Mouse (Mus musculus): Measurements from ENCODE around the gene Sbk1.
"Not testable (repeated sequence)": the region's sequence is repeated elsewhere in the genome, so short reads cannot be mapped to it uniquely, and the experiment has no call there.

Sbk1 gene

DNA sequence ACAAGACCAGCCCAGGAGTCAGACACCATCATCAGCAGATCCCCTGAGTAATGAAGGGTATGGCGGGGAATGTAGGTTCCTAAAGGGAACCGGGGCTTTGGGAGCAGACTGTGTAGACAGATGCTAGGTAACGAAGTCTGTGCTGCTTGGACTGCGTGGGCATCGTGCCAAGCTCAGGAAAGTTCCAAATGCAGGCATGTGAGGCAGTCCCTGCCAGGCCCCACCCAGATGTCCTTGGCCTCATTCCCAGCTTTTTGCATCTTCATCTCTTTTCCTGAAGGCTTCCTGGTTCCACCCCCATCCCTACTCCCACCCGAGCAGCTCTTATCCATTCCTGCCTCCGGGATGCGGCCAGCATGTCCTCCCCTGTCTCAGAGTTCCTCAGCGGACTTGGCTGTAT lies 6.5 kb upstream of the Sbk1 start:
- DNase-seq (ENCODE audit: low spot score in 2 of 2), result peak; percentile 21 to 54

DNA sequence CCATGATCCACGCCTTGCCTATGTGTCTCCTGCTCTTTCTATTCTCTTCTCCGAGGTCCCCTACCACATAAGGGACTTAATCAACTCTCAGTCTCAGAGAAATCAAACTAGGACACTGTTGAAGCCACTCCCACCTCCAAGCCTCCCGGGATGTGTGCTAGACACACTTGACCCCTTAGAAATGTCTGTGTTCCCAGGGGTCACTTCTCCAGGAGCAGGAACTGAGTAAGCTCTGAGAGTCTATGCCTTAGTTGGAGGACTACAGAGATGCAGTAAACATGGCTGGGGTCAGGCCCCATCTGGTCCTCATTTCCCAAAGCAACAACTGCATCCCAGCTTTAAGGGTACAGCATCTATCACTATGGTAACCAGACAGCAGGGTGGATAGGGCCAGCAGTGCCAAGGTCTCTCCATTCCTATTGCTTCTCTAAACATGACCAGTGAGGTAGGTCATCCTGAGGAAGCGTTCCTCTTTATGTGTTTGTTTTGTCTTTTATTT lies 6.0 kb upstream of the Sbk1 start:
- DNase-seq (ENCODE audit: low spot score in 2 of 2), result no peak

DNA sequence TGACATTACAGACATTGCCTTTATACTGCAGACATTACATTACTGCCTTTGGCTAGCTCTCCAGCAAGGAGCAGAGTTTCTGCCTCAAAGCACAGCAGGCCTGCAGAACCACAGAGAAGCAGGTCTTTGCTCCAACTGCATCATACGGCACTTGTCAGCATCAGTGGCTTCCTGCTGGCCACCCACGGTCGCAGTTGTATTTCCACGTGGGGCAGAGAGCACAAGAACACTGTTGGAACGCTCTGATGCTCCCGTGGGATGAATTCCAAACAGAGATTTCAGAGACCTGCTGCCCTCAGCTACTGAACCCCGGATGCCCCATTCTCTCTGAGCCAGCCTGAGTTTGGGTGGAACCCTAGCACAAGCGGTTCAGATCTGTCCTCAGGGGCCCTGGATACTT lies 4.8 kb upstream of the Sbk1 start:
- no peak for DNase-seq (ENCODE audit: low spot score in 2 of 2)

DNA sequence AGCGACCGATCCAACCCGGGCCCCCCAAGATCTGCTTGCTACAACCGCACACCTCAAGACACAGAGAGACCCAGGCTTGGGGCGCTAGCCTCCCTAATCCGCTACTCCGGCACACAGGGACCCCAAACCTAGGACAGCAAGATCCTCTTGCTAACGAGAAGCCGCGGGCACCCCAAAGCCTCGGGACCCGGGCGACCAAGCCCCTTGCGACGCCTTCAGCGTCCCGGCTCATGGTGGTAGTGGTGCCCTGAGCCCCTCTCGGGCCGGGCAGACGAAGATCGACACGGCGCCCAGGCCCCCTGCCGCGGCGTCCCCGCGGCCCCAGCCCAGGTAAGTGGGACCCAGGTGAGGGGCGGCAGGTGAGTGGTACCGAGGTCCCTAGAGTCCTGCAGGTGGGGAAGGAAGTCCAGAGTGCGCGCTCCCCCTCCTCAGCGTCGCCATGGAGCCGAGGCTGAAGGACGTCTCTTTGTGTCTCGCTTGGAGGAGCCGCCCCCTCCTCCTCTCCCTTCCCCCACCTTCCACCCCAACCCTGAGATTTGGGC lies 422 bp downstream of the Sbk1 start:
- peak in 1 of 2 experiments; percentile 13 for DNase-seq (ENCODE audit: low spot score in 2 of 2)

DNA sequence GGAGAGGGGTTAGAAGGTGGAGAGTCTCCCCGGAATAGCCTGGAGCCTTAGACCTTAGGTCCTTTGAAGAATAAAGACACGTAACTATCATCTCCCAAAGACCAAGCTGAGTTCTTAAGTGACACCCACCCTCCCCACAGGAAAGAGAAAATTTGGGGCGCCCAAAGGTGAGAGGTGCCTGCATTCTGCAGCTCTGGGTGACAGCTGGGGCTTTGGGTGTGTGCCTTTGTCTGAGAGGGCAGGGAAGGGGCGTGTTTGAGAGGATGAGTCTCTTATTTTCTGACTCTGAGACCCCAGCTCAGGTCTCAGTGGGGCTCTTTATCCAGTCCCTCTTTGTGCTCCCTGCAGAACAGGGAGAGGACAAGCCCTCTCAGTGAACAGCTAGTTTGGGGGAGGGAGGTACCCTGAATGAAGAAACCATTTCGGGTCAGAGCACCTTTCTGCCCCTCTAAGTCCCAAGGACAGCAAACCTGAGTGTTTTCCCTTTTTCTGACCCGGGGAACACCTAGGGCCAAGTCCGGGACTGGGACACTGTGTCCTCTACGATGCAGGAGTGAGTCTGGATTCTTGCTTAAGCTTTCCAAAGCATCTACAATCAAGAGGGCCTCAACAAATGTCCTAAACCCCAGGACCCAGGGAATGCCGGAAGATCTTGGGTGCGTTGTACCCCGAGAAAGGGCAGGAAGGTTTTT lies 1.1 kb downstream of the Sbk1 start:
- DNase-seq (ENCODE audit: low spot score in 2 of 2), result no peak

DNA sequence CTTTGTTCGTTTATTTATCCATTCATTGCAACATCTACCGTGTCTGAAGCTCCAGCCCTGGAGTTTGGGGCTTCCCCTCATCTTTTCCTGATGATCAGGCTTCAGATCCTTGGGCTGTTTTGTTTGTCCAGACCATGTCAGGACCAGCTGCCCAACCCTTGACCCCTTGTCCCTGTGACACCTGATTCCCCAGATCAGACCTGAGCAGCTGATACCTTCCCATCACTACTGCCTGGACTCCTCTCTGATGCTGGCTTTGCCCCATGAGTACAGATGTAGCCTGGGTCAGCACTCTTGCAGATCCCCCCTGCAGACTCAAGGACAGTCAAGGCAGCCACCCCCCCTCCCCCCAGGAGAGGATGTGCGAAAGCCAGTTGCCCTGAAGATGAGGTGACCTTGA lies 1.7 kb downstream of the Sbk1 start:
- DNase-seq (ENCODE audit: low spot score in 2 of 2), result no peak

DNA sequence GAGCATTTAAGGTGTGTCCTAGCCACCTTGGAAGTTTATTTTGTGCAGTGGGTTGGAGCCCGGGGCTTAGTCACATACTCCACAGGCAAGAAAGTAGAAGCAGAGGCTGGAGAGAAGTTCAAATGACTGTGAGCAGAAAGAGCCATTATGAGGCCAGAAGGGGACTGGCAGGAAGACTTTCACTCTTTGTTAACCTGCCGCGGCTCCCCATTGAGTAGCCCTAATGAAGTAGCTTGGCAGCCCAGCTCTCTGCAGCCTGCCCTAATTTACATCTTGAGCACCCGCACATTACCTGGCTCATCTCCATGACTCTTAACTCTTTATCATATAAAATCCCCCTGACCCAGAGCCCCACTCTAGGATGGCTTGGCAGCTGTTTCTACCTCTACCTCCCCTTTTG lies 2.2 kb downstream of the Sbk1 start:
- DNase-seq (ENCODE audit: low spot score in 2 of 2), result no peak

DNA sequence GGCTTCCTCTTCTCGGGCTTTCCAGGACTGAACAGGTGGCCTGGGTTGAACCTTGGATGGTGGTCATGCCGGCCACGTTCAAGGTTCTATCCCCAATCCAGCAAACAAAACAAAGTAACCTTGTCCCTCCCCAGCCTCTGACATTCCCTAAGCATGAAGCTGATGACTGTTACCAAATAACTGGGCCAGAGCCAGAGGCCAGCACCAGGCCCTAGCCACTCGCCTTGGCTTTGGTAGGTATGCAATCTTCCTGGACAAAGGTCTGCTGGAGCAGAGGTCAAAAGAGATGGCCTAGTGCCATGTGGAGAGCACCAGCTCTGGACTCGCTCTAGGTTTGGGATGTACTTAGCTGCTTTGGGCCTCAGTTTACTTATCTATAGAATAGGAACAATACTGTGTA lies 3.3 kb downstream of the Sbk1 start:
- DNase-seq (ENCODE audit: low spot score in 2 of 2), result peak in 1 of 2 experiments; percentile 31

DNA sequence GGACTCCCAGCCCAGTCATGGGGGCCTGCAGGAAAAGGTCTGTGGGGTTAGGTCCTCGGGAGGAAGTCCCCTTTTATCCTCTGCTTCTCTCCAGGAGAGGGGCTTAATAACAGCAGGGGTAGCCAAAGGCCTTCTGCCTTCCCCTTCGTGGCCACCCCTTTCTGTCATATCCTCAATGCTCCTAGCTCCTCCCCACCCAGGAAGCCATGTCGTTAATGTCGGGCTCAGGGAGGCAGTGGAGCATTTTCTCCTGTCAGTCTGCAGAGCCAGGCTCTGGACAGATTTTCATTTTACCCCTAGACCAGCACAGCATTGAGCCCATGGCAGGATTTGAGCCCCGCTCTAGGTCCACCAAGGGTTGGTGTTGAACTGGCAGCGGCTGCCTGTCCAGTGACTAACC lies 3.9 kb downstream of the Sbk1 start:
- no peak for DNase-seq (ENCODE audit: low spot score in 2 of 2)

DNA sequence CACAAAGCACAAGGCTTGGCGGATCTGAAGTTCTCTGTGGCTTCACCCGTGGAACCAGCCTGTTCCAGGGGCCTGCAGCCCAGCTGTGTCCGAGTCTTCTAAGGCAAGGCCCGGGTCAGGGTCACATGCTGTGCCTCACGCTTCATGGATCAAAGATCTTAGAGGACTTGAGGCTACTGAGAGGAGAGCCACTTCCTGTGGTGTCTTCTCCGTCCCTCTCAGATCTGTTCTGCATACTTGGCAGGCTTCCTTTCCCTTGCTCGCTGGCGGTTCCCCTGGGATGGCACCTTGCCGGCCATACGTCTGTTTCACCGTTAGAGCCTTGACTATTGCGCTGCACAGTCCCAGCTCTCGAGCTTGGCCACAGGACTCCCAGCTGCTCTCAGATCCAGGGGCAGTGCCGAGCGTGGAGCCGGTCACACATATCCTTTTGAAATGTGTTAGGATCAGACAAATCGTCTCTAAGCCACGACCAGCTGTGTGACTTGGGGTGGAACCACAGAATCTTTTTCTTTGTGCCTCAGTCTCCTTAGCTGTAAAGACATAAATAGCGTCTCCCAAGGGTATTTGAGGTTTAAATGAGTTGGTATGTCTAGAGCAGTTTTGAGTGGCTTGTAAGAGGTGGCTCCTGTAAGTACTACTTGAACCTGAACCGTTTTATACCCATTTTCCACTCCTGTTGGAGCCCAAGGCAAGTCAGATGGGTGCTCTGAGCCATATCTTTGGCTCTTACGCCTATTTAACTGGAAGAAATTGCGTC lies 5.3 kb downstream of the Sbk1 start:
- no peak for DNase-seq (ENCODE audit: low spot score in 2 of 2)

DNA sequence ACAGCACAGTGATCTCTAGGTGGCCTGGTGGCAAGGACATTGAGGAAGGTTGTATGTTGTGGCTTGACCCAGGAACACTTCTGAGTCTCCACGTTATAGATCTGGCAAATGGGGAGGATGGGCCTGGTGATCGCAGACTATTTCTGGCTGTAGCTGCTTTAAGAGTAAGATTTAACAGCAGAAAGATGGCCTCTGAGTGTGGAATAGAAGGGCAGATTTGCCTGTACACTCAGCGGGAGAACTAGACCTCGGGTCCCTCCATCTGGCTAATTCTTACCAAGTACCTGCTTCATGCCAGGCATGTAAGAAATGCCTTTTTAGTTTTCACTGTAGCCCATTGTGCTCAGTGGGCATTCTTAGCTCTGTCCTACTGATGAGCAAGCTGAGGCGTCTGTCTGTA lies 6.4 kb downstream of the Sbk1 start:
- no peak for DNase-seq (ENCODE audit: low spot score in 2 of 2)

DNA sequence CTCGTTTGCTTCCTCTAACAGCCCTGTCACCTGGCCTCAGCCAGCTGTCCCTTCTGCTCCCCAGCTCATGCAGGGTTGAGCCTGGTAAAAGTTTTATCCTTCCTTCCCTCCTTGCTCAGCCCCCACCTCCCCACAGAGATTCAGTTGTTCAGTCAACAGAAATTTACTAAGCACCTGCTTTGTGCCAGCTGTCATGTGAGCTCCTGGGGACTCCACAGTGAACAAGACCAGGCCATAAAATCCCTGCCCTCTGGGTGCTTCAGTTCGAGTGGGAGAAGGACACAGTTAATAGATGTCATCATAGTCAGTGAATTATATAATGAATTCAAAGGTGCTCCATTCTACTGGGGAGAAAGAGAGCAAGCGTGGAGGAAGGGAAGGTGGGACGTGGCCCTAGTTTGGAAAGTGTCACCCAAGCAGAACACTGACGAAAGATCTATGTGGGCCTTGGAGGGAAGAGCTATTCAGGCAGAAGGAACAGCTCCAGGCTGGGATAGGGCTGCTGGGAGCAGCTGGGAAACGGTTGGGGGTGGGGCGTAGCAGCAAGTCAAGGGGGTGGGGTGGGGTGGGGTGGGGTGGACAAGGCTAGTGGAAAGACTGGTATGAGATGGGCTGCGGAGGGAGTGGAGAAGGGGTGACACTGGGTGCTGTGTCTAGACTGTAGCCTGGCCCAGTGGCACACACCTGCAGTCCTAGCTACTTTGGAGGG lies 7.5 kb downstream of the Sbk1 start:
- no peak for DNase-seq (ENCODE audit: low spot score in 2 of 2)

DNA sequence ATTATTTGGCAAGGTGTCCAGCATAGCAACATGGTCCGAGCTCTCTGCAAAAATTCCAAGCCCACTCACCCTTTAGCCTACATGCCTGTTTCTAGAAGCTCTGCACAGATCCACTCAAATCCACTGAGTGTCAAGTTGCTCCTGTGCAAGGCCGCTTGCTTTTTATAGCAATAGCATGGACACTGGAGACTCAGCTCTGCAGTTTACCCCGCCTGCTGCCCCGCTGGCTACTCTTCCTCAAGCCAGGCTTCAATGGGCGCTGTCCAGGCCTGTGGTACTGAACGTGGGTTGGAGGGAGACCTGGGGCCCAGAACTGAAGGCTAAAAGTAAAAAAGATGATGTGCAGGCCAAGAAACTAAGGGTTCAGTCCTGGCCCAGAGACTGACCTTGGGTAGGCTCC lies 8.3 kb downstream of the Sbk1 start:
- DNase-seq (ENCODE audit: low spot score in 2 of 2), result no peak

DNA sequence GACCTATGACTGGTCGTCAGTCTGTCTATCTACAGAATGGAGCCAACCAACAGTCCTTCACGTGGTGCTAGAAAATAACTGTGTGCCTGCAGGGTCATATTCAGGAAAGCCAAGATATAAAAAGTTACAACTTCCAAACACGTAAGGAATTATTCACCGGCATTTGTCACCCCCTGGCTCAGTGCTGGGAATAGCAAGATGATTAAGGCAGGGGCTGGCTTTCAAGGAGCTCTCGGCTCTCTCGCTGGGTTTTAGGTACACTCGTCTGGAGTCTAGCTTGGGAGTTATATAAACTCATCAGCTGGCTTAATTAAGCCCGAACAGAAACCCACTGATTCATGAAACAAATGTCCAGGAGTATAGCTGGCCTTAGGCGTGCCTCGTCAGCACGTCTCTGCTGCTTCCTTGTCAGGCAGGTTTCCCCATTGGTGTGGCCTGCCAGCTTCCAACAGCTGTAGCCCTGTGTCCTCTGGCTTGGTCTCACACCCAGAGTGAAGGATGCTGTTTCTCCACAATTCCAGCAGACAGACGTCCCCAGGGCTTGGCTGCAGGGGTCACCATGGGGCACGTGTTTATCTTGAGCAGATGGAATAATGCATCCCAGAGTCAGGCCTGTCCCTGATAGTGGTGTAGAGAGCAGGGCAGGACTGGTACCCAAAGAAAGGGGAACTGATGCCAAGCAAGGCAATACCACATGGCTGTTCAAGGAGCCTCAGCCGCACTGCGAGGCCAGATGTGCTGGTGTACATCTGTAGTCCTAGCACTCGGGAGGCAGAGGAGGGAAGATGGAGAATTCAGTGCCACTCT lies 9.7 kb downstream of the Sbk1 start:
- no peak for DNase-seq (ENCODE audit: low spot score in 2 of 2)

DNA sequence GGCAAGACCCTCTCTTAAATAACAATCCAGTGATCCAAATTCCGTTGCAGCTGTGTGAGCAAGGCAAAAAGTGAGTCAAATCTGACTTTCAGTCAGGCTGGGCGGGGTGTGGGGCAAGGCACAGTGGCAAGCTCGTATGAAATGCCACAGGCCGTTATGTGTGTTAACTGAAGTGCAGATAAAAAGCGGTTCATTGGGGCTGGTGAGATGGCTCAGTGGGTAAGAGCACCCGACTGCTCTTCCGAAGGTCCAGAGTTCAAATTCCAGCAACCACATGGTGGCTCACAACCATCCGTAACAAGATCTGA lies 10.2 kb downstream of the Sbk1 start:
- not testable (repeated sequence) for DNase-seq (ENCODE audit: low spot score in 2 of 2)

DNA sequence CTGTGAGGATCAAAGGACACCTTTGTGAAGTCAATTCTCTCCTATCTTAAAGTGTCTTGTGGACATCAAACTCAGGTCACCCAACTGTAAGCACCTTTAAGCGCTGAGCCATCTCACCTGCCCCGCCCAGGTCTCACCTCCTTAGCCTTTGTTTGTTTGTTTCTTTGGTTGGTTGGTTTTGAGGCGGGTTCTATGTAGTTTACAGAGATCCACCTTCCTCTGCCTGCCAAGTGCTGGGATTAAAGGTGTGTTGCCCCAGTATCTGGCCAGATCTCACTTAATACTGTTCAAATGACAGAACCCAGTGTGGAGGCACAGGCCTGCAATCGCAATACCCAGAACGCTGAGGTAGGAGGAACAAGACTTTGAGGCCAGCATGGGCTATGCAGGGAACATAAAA lies 11.6 kb downstream of the Sbk1 start:
- DNase-seq (ENCODE audit: low spot score in 2 of 2), result no peak

DNA sequence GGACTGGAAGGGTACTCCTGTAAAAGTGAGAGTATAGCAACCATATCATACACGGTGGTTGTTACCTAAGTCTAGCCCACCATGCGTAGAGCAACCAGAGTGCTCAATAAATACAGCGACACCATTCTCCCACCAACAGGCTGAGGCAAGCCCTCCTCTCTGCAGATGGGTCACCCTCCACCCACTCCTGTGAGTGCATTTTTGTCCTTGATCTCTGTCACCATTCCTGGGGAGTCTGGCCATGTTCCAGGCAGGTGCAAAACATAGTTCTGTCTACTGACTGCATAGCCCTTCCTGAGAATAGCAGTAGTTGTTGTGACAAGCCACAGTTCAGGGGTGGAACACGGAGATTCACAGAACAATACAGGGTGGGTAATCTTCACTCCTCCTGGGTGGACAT lies 12.0 kb downstream of the Sbk1 start:
- DNase-seq (ENCODE audit: low spot score in 2 of 2), result no peak

DNA sequence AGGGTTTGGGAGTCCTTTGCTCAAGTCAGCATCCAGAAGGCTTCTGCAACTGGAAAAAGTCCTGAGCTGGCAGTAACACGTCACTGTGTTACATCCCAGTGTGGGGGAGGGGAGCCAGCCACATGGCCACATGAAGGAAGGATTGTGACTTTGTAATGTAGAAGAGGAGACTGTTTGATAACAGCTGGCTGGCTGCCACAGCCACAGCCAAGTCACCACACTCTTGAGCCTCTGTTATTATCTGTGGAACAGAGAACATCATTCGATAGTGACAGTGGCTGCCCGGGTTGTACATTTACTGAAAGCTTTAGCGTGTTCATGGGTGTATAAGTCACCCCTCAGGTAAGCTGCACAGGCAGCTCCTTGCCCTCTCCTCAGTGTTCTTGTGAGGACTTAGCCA lies 12.4 kb downstream of the Sbk1 start:
- no peak for DNase-seq (ENCODE audit: low spot score in 2 of 2)

DNA sequence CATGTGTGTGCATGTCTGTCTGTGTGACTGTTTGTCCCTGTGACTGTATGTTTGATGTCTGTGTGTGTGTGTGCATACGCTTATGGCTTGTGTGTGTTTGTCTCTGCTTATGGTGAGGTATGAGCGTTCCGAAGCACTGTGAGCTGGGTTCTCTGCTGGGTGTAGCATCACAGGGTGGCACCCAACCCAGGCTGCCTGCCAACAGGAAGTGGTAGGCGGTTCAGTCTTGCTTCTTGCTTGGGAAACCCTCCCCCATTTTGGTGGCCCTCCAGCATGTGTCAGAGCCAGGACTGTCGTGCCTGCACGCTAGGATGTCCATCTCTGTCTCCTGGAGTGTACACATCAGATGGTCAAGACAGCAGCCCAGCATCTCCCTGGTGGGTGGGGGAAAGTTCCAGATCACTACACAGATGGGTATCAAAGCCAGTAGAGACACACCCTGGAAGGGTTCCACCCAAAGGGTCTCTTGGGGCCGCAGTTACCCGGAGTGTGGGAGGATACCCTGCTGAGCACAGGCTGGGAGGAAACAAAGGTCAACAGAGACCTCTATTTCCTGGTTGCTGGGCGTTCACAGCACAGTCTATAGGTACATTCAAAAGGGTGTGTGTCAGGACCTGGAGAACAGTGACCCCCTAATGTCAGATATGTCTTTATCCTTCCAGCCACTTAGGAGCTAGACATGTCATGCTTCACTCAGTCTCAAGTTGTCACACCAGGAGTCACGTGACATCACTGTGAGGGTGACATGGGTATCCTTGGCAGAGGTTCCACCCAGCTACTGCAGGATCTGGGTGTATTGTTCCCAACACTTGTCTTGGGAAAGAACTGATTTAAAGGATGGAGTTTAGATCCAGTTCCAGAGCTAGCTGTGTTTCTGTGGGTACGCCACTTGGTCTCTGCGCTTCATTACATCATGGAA lies 13.1 kb downstream of the Sbk1 start:
- peak; percentile 50 to 65 for DNase-seq (ENCODE audit: low spot score in 2 of 2)

DNA sequence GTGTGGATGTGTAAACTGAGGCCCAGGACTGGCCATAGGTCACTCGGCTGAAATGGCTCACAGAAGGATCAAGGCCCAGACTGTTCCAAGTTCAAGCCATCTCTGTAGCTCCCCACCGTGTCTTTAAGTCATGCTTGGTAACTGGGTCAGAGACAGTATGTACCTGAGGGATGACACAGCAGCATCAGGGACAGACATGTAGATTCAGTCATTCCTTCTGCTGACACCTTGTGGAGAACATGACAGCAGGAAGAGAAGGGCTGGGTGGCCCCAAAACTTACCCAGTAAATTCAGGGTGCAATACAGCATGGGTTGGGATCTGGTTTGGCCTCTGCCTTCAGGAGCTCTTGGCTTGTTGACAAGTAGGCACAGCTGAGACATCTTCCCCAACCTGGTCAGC lies 13.9 kb downstream of the Sbk1 start:
- DNase-seq (ENCODE audit: low spot score in 2 of 2), result no peak
